Mouse (Mus musculus) midbrain, embryonic 12.5 days (tissue): ENCODE data around the gene Msantd3. TPM values are rescaled to one million over a fixed set of nuclear protein-coding genes. Genes with fewer than 3 reads are reported as not detected.
A peak's percentile ranks its signal among the peaks of the same experiment; 100 is the strongest.

Experiments used
- ATAC-seq: fragments of 200-750 bp; cut with Nextera tagmentation; 2 replicates; pipeline ENCODE4 v1.8.0; 2017; ENCODE audit warnings: low read depth, moderate TSS enrichment, moderate library complexity; ENCODE audit not compliant: low FRiP score
- H3K27ac ChIP-seq: fragments of 300-500 bp; sonication (generic); replicated peaks from 2 replicates; pipeline ENCODE4 v1.5.1; 2016; ENCODE audit warnings: mild to moderate bottlenecking
- H3K27me3 ChIP-seq: fragments of 300-500 bp; sonication (generic); 2 replicates; pipeline ENCODE4 v1.6.1; 2016; ENCODE audit warnings: mild to moderate bottlenecking
- H3K36me3 ChIP-seq: fragments of 300-500 bp; sonication (generic); 2 replicates; pipeline ENCODE4 v1.6.1; 2016
- H3K4me1 ChIP-seq: fragments of 300-500 bp; sonication (generic); 2 replicates; pipeline ENCODE4 v1.6.1; 2016
- H3K4me2 ChIP-seq: fragments of 300-500 bp; sonication (generic); replicated peaks from 2 replicates; pipeline ENCODE4 v1.6.1; 2016; ENCODE audit warnings: mild to moderate bottlenecking, moderate library complexity
- H3K4me3 ChIP-seq: fragments of 300-500 bp; sonication (generic); 2 replicates; pipeline ENCODE4 v1.5.1; 2016; ENCODE audit warnings: mild to moderate bottlenecking
- H3K9ac ChIP-seq: fragments of 300-500 bp; sonication (generic); replicated peaks from 2 replicates; pipeline ENCODE4 v1.6.1; 2016; ENCODE audit warnings: mild to moderate bottlenecking, moderate library complexity
- H3K9me3 ChIP-seq: fragments of 300-500 bp; sonication (generic); 2 replicates; pipeline ENCODE4 v1.6.1; 2016; ENCODE audit warnings: mild to moderate bottlenecking
- WGBS: fragments of 180-500 bp; shearing (Covaris S2); methylation state at CpG from one replicate; pipeline ENCODE4 v1.1.7; 2016; 5-methylcytosine and 5-hydroxymethylcytosine counted together
- polyA plus RNA-seq: library from polyadenylated mRNA; unstranded; fragments of >200 nt; fragmentation: Nextera tagmentation; extraction: Ambion mirVana; gene quantifications from 2 replicates; pipeline ENCODE4 v1.2.1, GENCODE M21; 2016

Gene Msantd3
- polyA plus RNA-seq, 1 experiment from 2014 or later: 68.0 TPM

DNA sequence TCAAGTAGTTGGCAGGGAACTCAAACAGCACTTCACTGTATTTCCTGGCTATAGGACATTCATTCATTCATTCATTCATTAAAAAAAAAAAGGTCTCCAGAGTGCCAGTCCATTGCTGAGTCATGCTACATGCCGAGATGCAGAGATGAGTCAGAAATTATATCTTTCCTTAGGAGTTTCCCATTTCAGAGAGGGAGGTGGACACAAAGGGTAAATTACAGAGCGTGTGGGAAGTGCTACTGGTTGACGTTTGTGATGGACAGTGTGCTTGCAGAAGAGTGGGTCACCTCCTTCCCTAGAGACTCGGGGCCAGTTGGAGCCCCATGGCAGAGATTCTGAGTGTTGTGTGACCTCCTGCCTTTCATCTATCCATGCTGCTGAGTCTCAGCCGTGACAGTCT, 2.6 kb downstream of the Msantd3 start:
- H3K4me1 ChIP-seq: peaks cover 69% of the 10 kb centered on the region
- 35% methylated on average over 5 of the region's 5 CpGs for WGBS
- H3K27ac ChIP-seq: no peak overlapping the region

DNA sequence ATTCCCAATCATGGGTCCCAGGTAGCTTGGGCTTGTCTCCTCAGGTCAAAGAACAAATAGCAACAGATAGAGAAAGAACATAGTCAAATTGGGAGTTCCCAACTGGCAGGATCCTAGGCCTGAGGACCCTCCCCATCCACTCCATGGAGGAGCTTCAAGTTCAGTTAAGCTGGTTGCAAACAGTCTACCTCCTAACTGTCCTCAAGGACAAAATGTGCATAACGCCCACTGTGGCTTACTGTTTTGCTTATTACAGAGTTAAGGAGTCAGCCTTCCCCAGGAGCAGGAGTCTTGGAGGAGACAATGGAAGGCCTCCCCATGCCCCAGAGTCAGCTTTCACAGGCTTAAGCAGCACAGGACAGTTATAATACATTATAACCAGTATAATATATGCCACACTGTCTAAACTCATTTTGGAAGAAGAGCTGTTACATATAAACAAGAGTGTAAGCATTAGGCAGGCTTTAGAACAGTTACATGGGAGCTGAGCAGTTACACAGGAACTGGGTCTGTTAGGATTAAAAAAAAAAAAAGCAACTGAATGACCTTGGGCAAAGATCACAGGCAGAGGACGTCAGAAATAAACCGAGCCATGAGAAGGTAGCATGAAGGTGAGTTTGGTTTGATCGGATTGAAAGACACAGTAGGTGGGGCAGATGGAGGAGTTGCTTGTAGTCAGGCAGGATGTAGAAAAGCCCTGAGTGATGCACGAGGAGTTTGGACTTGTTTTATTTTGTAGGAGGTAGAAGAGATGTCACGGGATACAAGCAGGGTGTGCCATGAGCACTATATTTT, 3.5 kb downstream of the Msantd3 start:
- Histone ChIP-seq H3K36me3 (no peaks in the 10 kb centered on the region), H3K4me2 (peak overlapping the region; percentile 73; the same call in 1 of the 2 replicates), H3K27me3 (no peaks in the 10 kb centered on the region), H3K27ac (no peak overlapping the region), H3K9me3 (no peaks in the 10 kb centered on the region), H3K4me3 (no peak overlapping the region), H3K9ac (no peak overlapping the region; the same call in 1 of the 2 replicates), H3K4me1 (peaks cover 77% of the 10 kb centered on the region)
- WGBS: 64% methylated on average over 6 of the region's 6 CpGs
- no peak for ATAC-seq

More for the DNA sequence above, 2.6 kb downstream of the Msantd3 start:
- peak overlapping the region; percentile 73 for H3K4me2 ChIP-seq
- peak overlapping the region; percentile 14; the same call in 1 of the 2 replicates for H3K4me3 ChIP-seq
- no peak for ATAC-seq
- H3K9ac ChIP-seq: no peak overlapping the region
- no peaks in the 10 kb centered on the region for H3K36me3 ChIP-seq
- no peaks in the 10 kb centered on the region for H3K9me3 ChIP-seq
- no peaks in the 10 kb centered on the region for H3K27me3 ChIP-seq

DNA sequence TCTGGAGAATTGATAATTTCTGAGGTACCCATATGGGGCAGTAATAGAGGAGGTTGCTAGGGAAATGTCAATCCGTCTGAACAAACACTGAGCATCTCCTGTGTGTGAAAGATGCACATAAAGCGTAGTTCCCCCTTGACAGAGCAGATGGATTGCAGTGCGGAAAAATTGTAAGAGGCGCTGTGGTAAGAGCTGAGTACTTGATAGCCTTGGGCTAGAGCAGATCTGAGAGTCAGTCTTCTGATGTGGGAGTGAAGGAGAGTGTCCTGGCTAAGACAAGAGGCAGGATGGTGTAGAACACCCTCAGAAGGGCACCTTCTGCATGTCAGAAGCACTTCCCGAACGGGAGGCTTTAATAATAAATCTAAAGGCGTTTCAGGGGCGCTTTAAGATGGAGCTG, 4.4 kb downstream of the Msantd3 start:
- Histone ChIP-seq H3K36me3 (no peaks in the 10 kb centered on the region), H3K4me1 (peaks cover 84% of the 10 kb centered on the region), H3K27me3 (no peaks in the 10 kb centered on the region), H3K4me3 (no peak overlapping the region), H3K4me2 (no peak overlapping the region; the same call in 1 of the 2 replicates), H3K27ac (no peak overlapping the region), H3K9ac (no peak overlapping the region; the same call in 1 of the 2 replicates), H3K9me3 (no peaks in the 10 kb centered on the region)
- WGBS: 65% methylated on average over 8 of the region's 8 CpGs
- no peak for ATAC-seq

DNA sequence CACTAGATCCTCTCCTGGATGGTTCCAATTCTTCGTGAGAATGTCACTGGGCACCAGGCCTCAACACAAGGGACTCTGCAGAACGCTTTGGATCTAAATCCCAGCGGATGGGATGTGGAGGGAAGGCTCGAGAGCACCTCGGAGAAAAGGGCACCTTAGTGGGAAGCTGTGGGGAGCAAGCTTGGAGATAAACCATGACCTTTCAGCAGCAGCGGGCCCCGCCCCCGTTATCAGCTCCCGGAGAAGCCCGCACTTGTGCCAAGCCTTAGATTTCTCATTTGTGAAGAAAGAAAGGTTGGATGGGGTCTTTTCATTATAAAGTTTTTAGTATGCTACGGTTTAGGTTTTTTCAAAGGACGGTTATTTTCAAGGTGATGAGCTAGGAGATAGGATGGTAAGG, 6.2 kb downstream of the Msantd3 start:
- H3K4me1 ChIP-seq: peaks cover 77% of the 10 kb centered on the region
- 42% methylated on average over 12 of the region's 12 CpGs for WGBS
- peak overlapping the region; percentile 23; the same call in 1 of the 2 replicates for H3K4me2 ChIP-seq
- H3K27ac ChIP-seq: peak overlapping the region; percentile 84
- ATAC-seq: no peak
- no peak overlapping the region for H3K4me3 ChIP-seq
- no peaks in the 10 kb centered on the region for H3K27me3 ChIP-seq
- peak overlapping the region; percentile 43; the same call in 1 of the 2 replicates for H3K9ac ChIP-seq
- H3K9me3 ChIP-seq: no peaks in the 10 kb centered on the region
- no peaks in the 10 kb centered on the region for H3K36me3 ChIP-seq

DNA sequence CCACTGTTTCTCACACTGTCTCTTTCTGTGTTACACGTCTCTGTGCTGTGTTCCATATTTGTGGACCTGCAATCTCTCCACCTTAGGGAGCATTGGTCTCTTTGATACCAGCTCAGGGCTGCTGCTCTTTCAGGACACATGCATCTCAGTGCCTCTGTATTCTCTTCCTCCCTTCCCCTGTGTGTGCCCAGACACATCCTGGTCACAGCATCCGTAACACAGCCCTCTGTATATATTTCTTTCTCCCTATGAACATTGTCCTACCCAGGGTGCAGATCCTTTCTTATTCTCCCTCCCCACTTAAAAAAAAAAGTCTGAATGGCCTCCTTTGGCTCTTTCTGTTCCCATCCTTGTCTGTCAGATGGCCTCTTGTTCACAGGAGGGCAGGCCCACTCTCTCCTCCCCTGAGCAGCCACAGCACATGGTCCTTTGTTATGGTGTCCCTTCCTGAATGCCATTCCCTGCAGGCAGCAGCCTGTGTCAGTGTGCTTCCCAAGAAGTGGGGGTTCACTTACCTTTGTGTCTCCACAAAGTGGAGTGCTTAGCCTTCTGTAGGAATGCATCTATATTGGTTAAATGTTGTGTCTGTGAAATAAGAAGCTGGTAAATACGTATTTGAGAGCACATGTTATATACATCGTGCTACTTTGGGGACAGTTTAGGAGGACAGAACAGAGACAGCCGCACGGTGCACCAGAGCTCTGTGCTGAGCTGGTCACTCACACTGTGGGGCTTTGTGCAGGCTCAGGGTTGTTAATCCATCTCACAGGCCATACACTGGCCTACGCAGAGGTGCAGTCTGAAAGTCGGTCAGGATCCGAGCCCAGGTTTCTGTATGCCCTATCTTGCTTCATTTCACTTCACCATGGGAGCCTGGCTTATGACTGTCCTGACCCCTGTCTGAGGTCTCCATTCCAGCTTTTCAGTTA, 7.1 kb downstream of the Msantd3 start:
- peak overlapping the region; percentile 23 for H3K4me2 ChIP-seq
- peak overlapping the region; percentile 84 for H3K27ac ChIP-seq
- no peak overlapping the region for H3K4me3 ChIP-seq
- no peaks in the 10 kb centered on the region for H3K9me3 ChIP-seq
- H3K27me3 ChIP-seq: no peaks in the 10 kb centered on the region
- peak overlapping the region; percentile 43 for H3K9ac ChIP-seq
- H3K4me1 ChIP-seq: peaks cover 72% of the 10 kb centered on the region
- 10% methylated on average over 9 of the region's 9 CpGs for WGBS
- ATAC-seq: peak; percentile 81
- 0 out of 2 replicates have a peak, but pooled peaks cover 3% of the 10 kb centered on the region for H3K36me3 ChIP-seq

GRCm38 (mm10) chr4:48548393-48549045, 8.8 kb downstream of the Msantd3 start:
- Histone ChIP-seq H3K36me3 (peaks cover 17% of the 10 kb centered on the region), H3K27me3 (no peaks in the 10 kb centered on the region), H3K4me3 (no peak overlapping the region), H3K9me3 (no peaks in the 10 kb centered on the region), H3K9ac (no peak overlapping the region), H3K4me2 (no peak overlapping the region), H3K27ac (peak overlapping the region; percentile 84), H3K4me1 (peaks cover 55% of the 10 kb centered on the region)
- WGBS: 39% methylated on average over 6 of the region's 6 CpGs
- no peak for ATAC-seq

GRCm38 (mm10) chr4:48549661-48550060, 9.9 kb downstream of the Msantd3 start:
- no peak for ATAC-seq
- Histone ChIP-seq H3K27me3 (no peaks in the 10 kb centered on the region), H3K4me2 (no peak overlapping the region), H3K4me1 (peaks cover 44% of the 10 kb centered on the region), H3K36me3 (peaks cover 28% of the 10 kb centered on the region), H3K9ac (no peak overlapping the region), H3K4me3 (no peak overlapping the region), H3K9me3 (no peaks in the 10 kb centered on the region), H3K27ac (no peak overlapping the region)
- 92% methylated on average over 5 of the region's 5 CpGs for WGBS

DNA sequence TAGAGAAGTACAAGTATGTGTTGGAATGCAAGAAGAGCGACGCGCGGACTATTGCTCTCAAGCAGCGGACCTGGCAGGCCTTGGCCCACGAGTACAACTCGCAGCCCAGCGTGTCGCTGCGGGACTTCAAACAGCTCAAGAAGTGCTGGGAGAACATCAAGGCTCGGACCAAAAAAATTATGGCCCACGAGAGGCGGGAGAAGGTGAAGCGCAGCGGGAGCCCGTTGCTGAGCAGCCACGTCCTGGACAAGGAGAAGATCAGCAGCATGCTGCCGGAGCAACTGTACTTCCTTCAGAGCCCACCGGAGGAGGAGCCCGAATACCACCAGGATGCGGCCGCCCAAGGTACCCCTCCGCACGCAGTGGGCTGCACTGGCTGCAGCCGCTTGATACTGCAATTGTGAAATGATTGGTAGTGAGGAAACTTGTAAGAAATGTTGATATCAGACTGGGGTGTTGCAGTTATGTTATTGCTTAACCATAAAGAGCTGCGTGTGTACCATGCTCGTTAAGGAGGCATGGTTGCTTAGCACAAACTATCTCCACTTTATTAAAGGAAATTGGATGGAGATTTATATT, 12.8 kb downstream of the Msantd3 start:
- WGBS: 94% methylated on average over 27 of the region's 27 CpGs
- no peak for ATAC-seq
- Histone ChIP-seq H3K36me3 (peaks cover 47% of the 10 kb centered on the region), H3K9me3 (no peaks in the 10 kb centered on the region), H3K9ac (no peak overlapping the region), H3K27ac (no peak overlapping the region), H3K4me1 (peaks cover 15% of the 10 kb centered on the region), H3K4me3 (no peak overlapping the region), H3K27me3 (no peaks in the 10 kb centered on the region), H3K4me2 (no peak overlapping the region)

DNA sequence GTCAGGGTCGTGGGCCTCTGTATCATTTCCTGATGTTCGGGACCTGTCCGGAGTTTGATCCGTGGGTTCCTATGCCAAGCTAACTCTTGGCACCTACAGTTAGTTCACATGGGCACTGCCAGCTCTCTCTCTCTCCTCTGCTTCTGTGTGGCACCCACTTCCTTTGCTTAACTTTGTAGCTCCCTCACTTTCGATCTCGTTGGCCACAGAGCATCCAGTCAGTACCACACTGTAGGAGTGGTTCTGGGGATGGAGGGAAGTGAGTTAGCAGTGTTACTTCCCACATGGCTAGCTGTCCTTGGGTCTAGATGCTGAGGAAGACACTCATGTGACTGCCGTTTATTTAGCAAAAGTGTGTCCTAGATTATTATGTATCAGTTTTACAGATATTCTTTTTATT, 14.4 kb downstream of the Msantd3 start:
- no peaks in the 10 kb centered on the region for H3K9me3 ChIP-seq
- ATAC-seq: no peak
- no peak overlapping the region for H3K4me2 ChIP-seq
- H3K27me3 ChIP-seq: no peaks in the 10 kb centered on the region
- H3K27ac ChIP-seq: no peak overlapping the region
- peaks cover under 1% of the 10 kb centered on the region; the same call in 1 of the 2 replicates for H3K4me1 ChIP-seq
- no peak overlapping the region for H3K4me3 ChIP-seq
- peaks cover 57% of the 10 kb centered on the region for H3K36me3 ChIP-seq
- 88% methylated on average over 7 of the region's 7 CpGs for WGBS
- H3K9ac ChIP-seq: no peak overlapping the region

GRCm38 (mm10) chr4:48555729-48556128, 16.0 kb downstream of the Msantd3 start:
- no peak for ATAC-seq
- Histone ChIP-seq H3K4me1 (no peaks in the 10 kb centered on the region), H3K27me3 (no peaks in the 10 kb centered on the region), H3K4me2 (no peak overlapping the region), H3K9ac (no peak overlapping the region), H3K36me3 (peaks cover 69% of the 10 kb centered on the region), H3K27ac (no peak overlapping the region), H3K4me3 (no peak overlapping the region), H3K9me3 (no peaks in the 10 kb centered on the region)
- WGBS: 27% methylated on average over 3 of the region's 3 CpGs

DNA sequence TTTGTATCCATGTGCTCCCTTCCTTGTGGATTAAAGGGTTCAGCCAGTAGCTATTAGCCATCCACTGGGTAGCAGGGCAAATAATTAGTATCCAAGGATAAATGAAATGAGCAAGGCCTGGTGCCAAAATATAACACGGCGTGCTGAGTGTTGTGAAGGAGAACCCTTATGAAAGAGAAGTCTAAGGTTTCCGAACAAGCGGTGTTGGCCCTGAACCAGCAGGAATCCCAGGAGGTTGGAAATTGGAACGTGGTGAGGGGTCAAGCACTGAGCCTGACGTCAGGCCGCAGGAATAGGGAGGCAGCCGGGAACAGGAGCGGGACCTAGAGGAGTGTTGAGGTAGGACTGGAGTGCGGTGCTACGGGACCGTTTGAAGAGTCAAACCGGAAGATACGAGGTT, 19.9 kb downstream of the Msantd3 start:
- H3K9me3 ChIP-seq: no peaks in the 10 kb centered on the region
- no peak for ATAC-seq
- H3K27me3 ChIP-seq: no peaks in the 10 kb centered on the region
- H3K4me2 ChIP-seq: no peak overlapping the region
- H3K36me3 ChIP-seq: peaks cover 69% of the 10 kb centered on the region
- no peaks in the 10 kb centered on the region for H3K4me1 ChIP-seq
- no peak overlapping the region for H3K9ac ChIP-seq
- H3K4me3 ChIP-seq: no peak overlapping the region
- H3K27ac ChIP-seq: no peak overlapping the region
- 92% methylated on average over 14 of the region's 14 CpGs for WGBS
